Mouse (Mus musculus): ENCODE measurements around the gene Cd276. TPM values are rescaled to one million over a fixed set of nuclear protein-coding genes. Genes with fewer than 3 reads are reported as not detected.

Gene Cd276
- total and polyA plus RNA-seq, 3 experiments, result 0.55 to 1.3 (median 0.78) TPM

GRCm38 (mm10) chr9:58489133-58489864, 65.9 kb downstream of the Cd276 start:
- Histone ChIP-seq H3K4me2 (ENCODE audit: insufficient read depth, low read depth, poor library complexity, severe bottlenecking) (peak overlapping the region; percentile 46), H3K27me3 (replicated peaks) (peaks cover 46% of the 10 kb centered on the region), H3K27ac (ENCODE audit: insufficient read depth, low read depth) (no peak overlapping the region), H3K36me3 (replicated peaks in 1 of 2; ENCODE audit: control insufficient read depth in 1 of 2, insufficient read depth in 1 of 2, low read length in 1 of 2) (peaks cover 0 to 11% of the 10 kb centered on the region in 2 experiments), H3K4me1 (ENCODE audit: control insufficient read depth in 1 of 2, insufficient read depth in 2 of 2) (peaks cover 6 to 29% of the 10 kb centered on the region in 2 experiments; a peak in 3 of 4 replicates), H3K9ac (ENCODE audit: insufficient read depth, low read depth) (peak overlapping the region; percentile 37), H3K4me3 (replicated peaks in 1 of 3; ENCODE audit: low read depth in 2 of 3, low read length in 2 of 3, poor library complexity in 1 of 3) (peak overlapping the region in 2 of 3 experiments; percentile 58 to 65), H3K9me3 (replicated peaks; ENCODE audit: low read length) (no peaks in the 10 kb centered on the region), H3K79me2 (replicated peaks; ENCODE audit: control insufficient read depth, extremely low read depth, insufficient read depth, poor library complexity, severe bottlenecking) (no peaks in the 10 kb centered on the region)
- in situ Hi-C loops (cut with MboI; ENCODE audit: low pct_ligation_motif_present, low pct_unique_long_range_greater_than_20kb, low sequenced_read_pairs), result no loop called here
- TF ChIP-seq ZC3H11A (IDR thresholded peaks at IDR 0.05; ENCODE audit: low read depth, low read length), result no peak
- no peak for TF ChIP-seq CHD2 (IDR thresholded peaks at IDR 0.05; ENCODE audit: low read length)
- TF ChIP-seq TBP (conservative IDR thresholded peaks at IDR 0.05; ENCODE audit: low read depth, low read length), result no peak
- no peak for TF ChIP-seq USF1 (IDR thresholded peaks at IDR 0.05; ENCODE audit: low read depth, low read length)
- no peak for TF ChIP-seq TCF12 (IDR thresholded peaks at IDR 0.05; ENCODE audit: low read depth, low read length)
- TF ChIP-seq GABPA (IDR thresholded peaks at IDR 0.05; ENCODE audit: insufficient replicate concordance, low read depth, low read length), result no peak
- no peak for TF ChIP-seq E2F4 (IDR thresholded peaks at IDR 0.05; ENCODE audit: insufficient replicate concordance, low read depth, low read length)
- no peak for TF ChIP-seq IRF4 (IDR thresholded peaks at IDR 0.05; ENCODE audit: low read depth, low read length)
- no peak for TF ChIP-seq PAX5 (IDR thresholded peaks at IDR 0.05; ENCODE audit: low read length)
- DNase-seq (ENCODE audit: extremely low read depth), result no peak
- dilution Hi-C loops (cut with MboI; ENCODE audit: extremely low pct_ligation_motif_present, extremely low pct_unique_long_range_greater_than_20kb, low sequenced_read_pairs), result no loop called here

GRCm38 (mm10) chr9:58487851-58488801, 67.1 kb downstream of the Cd276 start, which contains the start of gene Insyn1:
Insyn1 (plus strand) TSS chr9:58488603.
- DNase-seq (ENCODE audit: extremely low read depth), result no peak
- Histone ChIP-seq H3K4me1 (ENCODE audit: control insufficient read depth in 1 of 2, insufficient read depth in 2 of 2) (peaks cover 0 to 17% of the 10 kb centered on the region in 2 experiments; a peak in 2 of 4 replicates), H3K79me2 (replicated peaks; ENCODE audit: control insufficient read depth, extremely low read depth, insufficient read depth, poor library complexity, severe bottlenecking) (no peaks in the 10 kb centered on the region), H3K27me3 (replicated peaks) (peaks cover 52% of the 10 kb centered on the region), H3K4me3 (replicated peaks in 1 of 3; ENCODE audit: low read depth in 2 of 3, low read length in 2 of 3, poor library complexity in 1 of 3) (peak within 1 kb of the TSS; percentile 50 to 65 (median 58)), H3K9ac (ENCODE audit: insufficient read depth, low read depth) (peak within 1 kb of the TSS; percentile 37), H3K9me3 (replicated peaks; ENCODE audit: low read length) (no peaks in the 10 kb centered on the region), H3K36me3 (replicated peaks in 1 of 2; ENCODE audit: control insufficient read depth in 1 of 2, insufficient read depth in 1 of 2, low read length in 1 of 2) (peaks cover 0 to 11% of the 10 kb centered on the region in 2 experiments), H3K4me2 (ENCODE audit: insufficient read depth, low read depth, poor library complexity, severe bottlenecking) (peak within 1 kb of the TSS; percentile 46), H3K27ac (ENCODE audit: insufficient read depth, low read depth) (no peak within 1 kb of the TSS)
- dilution Hi-C loops (cut with MboI; ENCODE audit: extremely low pct_ligation_motif_present, extremely low pct_unique_long_range_greater_than_20kb, low sequenced_read_pairs), result no loop called here
- in situ Hi-C loops (cut with MboI; ENCODE audit: low pct_ligation_motif_present, low pct_unique_long_range_greater_than_20kb, low sequenced_read_pairs), result no loop called here
- no peak for TF ChIP-seq ZMIZ1 (IDR thresholded peaks at IDR 0.05; ENCODE audit: low read depth, low read length)
- TF ChIP-seq MEF2A (IDR thresholded peaks at IDR 0.05; ENCODE audit: borderline replicate concordance, low read depth, low read length), result no peak
- TF ChIP-seq NRF1 (IDR thresholded peaks at IDR 0.05; ENCODE audit: low read depth, low read length), result peak; percentile 33; the same call in 1 of the 2 replicates
- TF ChIP-seq UBTF (IDR thresholded peaks at IDR 0.05; ENCODE audit: low read depth, low read length), result peak; percentile 97
